Mouse (Mus musculus) megakaryocyte, adult 5-6 weeks (primary cell): ENCODE measurements around the gene Vezt. TPM values are rescaled to one million over a fixed set of nuclear protein-coding genes. Genes with fewer than 3 reads are reported as not detected.

Experiments used
- ATAC-seq: 2 replicates; pipeline ENCODE4 v1.8.0; 2016; ENCODE audit warnings: mild to moderate bottlenecking, inconsistent platforms; ENCODE audit not compliant: poor library complexity, severe bottlenecking
- total RNA-seq, 2 experiments: library from RNA; stranded (forward) in 1 of 2; stranded (reverse) in 1 of 2; fragments of 153-499, 151-499 nt in 1 of 2; fragments of 221-1000, 200-1000 nt in 1 of 2; gene quantifications; 2 replicates each; pipeline versions ENCODE4 v1.2.3 to v1.2.4; 2015 to 2017

The Vezt gene
- total RNA-seq, 2 experiments from 2014 or later, result 5.0 to 7.7 TPM

DNA sequence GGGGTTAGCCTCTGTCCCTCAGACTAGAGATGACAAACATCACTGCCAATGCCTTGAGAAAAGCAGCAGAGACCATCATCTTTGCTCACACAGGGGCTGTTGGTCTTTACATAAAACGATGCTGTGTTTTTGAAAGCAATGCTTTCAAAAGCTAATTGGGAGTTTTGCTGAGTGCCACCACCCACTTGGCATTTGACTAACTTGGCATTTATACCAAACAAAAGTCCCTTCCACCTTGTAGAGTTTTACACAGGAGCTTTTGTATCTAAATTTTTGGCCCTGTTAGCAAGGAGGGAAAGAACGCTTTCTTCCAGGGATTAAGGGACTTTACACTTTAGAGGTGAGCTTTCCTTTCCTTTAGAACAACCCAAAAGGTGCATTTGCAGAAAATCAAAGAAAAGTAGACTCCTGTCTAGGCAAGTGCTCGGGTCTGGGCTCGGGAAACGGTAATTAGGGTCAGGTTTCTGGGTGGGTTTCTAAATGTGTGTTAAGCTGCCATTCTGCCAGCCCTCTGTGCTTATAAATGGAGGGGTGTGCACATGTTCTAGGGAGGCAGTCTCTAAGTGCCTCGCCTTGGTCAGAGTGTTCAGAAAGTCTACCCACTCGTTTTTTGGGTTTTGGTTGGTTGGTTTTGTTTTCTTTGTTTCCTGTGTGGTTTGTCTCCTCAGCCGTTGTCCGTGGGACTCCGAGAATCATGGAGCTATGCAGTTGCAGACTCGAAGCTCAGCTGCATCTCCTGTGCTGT, 119.9 kb downstream of the Vezt start:
- no peak for ATAC-seq

DNA sequence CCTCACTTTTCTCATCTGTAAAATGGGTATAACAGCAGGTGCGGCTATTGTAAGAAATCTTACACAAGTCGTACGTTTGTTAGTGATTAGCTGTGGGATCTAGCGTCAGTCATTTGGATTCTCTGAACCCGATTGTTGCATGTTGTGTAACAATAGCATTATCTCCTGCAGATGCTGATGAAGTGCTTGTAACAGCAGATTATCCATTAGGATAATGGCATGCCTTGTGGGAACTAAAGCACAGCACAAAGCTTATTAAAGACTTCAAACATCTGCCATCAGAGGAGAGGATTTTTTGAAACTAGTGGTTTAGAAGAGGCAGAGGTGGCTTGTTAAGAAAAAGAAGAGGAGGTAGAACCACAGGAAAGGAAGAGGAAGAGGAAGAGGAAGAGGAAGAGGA, 122.1 kb downstream of the Vezt start:
- ATAC-seq, result no peak

DNA sequence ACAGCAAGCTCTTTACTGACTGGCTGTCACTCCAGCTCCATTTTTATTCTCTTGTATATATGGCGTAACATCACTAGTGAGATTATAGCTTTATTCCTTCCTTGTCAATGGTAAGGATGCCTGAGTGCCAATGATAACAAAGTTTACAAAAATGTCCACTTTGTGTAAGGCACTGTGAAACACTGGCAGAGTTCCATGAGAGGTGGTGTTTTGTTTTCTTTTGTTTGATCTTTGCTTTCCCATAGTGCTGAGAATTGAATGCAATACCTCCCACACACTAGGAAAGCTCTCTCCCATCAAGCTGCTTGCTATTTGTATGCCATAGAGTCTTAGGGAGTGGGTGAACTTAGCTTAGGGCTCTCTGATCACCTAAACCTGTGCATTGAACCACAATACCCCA, 122.7 kb downstream of the Vezt start:
- no peak for ATAC-seq

DNA sequence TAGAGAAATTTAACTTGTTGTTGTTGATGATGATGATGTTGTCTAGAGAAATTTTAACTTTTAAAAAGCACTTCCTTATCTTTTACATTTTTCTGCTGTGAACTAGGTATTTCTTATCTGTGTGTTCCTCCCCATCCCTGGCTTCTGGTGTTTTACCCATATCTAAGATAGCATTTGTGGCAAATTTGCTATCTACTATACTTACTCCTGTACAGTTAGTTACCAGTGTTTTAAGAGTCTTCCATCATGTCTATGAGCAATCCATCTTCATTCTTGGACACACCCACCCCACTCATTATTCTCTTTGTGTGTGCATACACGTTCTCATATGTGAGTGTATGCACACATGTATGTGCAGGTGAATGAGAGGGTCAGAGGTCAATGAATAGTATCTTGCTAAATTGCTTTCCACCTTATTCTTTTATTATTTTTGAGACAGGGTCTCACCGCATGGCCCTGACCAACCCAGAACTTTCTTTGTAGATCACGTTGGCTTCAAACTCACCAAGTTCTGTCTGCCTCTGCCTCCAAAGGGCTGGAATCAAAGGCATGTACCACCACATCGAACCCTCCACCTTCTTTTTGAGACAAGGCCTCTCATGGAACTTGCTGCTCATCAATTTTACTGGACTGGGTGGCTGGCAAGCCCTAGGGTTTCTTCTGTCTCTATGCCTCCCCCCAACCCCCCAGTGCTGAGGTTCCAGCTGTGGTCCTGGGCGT, 123.3 kb downstream of the Vezt start:
- ATAC-seq, result no peak

DNA sequence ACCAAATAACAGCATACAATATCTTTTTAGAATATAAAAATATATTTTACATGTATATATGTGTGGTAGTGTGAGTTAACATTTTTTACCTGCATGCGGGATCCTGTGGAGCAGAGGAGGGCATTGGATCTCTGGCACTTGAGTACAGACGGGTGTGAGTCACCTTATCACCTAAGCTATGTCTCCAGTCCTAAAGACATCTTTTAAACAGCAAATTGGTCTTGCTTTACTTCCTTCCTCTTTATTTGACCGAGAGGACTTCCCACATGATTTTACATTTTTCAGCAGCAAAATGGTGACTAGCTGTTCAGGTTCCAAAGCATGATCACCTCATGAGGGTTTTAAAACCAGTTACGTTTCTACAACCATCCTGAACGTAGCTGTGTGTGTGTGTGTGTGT, 124.3 kb downstream of the Vezt start:
- peak; percentile 65 for ATAC-seq

DNA sequence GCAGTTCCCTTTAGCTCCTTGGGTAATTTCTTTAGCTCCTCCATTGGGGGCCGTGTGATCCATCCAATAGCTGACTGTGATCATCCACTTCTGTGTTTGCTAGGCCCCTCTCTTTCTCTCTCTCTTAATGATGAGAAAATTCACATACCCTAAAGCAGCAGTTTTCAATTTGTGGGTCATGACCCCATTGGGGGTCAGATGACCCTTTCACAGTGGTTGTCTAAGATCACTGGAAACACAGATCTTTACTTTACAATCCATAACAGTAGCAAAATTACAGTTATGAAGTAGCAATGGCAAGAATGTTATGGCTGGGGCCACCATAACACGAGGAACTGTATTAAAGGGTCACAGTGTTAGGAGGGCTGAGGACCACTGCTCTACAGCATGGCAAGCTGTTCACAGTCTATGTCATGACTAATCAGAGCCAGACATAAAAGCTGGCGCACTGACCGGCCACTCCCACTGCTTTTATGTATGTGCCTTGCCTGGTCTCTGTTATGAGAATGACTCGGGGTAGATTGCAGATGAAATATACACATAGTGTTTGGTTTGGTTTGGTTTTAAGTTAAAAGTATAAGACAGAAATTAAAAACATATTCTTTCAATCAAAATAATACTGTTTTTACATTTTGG, 125.7 kb downstream of the Vezt start:
- ATAC-seq, result no peak

DNA sequence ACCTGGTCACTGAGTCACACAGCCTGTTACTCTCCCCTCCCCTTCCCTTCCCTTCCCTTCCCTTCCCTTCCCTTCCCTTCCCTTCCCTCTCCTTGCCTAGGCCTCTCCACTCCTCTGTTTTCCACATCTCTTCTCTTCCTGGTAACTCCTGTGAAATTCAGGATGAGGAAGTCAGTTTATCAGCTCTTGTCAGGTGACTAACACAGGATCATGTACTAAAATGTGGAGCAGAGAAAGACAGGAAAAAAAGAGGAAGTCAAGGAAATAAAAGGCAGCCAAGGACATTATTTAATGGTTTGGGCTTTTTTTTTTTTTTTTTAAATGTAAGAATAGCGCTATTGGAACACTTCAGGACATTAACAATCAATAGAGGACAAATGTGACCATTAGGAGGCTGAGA, 126.6 kb downstream of the Vezt start:
- no peak for ATAC-seq

DNA sequence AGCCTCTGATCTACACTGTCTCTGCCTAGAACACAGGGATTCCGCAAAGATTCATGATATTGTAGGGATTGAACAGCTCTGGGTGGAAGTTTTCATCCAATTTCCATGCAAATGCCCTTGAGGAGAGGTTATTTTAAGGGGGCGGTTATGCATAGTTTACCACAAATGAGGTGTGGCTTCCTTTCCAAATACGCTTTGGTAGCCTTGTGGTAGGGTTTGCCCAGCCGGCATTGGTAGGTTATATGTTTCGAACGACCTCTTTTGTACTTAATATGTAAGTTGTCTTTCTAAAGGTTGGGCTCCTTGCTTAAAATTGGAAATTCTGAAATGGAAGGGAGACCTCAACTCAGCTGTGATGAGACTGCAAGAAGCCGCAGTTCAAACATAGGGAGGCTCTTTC, 127.1 kb downstream of the Vezt start:
- 0 out of 2 replicates have a peak, but pooled peaks have one; percentile 20 for ATAC-seq

DNA sequence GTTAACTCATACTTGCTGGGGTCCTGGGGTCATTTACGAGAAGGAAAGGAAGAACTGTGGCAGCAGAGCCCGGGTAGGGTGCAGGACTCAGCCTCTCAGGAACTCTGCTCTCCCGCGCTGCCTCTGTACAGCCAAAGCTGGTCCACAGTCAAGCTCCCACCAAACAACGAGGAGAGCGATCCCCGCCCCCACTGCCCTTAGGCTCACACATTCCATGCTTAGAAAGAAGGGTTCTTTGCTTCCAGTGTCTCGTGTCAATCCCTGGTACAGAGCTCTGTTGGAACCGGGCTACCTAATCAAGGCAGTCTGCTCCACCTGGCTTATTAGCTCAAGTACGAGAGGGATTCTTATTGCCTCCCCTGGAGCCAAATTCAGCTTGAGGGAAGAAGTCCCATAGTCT, 128.2 kb downstream of the Vezt start:
- ATAC-seq, result no peak

DNA sequence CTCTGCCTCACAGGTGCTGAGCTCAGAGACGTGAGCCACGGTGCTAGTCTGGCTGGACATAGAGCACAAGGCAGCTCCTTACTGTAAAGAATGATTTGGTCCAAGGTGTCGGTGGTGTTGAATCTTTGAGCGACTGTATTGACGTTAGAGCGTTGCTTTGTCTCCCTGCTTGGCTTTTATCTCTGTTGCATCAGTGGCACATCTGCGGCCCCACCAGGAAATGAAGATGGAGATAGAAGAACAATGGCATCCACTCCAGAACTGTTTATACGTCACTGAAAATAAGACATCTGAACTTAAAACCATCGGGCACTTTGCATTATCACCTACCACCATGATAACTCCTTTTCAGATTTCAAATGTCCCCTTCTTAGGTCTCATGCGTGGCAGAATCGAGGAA, 135.7 kb downstream of the Vezt start:
- no peak for ATAC-seq

DNA sequence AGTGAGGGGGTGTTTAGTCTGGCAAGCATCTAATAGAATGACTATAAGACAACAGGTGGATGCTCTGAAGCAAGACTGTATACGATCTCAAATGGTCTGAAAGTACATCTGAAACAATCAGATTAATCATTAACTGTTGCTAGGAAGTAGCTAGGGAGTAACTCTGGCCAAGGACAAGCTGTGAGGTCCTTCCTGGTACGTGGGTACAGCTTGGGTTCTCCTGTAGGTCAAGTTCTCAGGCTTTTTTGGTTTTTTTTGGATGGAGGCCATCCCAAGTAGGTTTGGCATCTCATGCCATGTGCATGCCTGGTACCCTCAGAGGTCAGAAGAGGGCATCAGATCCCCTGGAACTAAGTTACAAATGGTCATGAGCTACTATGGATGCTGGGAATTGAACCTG, 136.3 kb downstream of the Vezt start:
- no peak for ATAC-seq

DNA sequence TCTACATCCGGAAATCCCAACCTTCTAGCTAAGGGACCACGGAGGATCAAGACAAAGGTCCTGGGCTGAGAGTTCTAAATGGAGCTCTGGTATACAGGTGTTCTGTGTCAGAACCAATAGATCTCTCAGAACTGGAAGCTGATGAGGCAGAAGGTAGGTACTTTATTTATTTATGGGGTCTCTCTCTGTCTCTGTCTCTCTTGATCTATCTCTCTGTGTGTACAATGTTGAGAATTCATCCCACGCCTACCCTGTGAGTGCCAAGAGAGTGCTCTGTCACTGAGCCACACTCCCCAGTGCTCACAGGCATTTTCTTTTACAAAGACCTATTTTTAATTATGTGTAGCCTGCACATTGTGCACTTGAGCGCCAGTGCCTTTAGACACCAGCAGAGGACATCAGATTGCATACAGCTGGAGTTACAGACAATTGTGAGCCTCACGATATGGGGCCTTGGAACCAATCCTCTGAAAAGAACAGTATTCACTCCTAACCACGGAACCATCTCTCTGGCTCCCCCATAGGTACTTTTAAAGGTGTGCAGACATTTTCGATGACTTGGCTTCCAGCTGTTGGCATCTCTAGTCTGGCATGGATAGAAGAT, 138.5 kb downstream of the Vezt start, which contains the start of gene Metap2:
TSS of gene Metap2 (minus strand) at position 51 of the 604 bp plus-strand sequence.
- no peak for ATAC-seq

DNA sequence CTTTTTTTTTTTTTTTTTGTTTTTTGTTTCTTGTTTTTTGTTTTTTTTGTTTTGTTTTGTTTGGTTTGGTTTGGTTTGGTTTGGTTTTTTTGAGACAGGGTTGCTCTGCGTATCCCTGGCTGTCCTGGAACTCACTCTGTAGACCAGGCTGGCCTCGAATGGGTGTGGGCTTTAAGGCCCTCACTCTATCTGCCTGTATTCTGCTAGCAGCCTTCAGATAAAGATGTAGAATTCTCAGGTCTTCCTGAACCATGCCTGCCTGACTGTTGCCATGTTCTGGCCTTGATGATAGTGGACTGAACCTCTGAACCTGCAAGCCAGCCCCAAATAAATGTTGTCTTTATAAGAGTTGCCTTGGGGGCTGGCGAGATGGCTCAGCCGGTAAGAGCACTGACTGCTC, 143.1 kb downstream of the Vezt start:
- ATAC-seq, result no peak

DNA sequence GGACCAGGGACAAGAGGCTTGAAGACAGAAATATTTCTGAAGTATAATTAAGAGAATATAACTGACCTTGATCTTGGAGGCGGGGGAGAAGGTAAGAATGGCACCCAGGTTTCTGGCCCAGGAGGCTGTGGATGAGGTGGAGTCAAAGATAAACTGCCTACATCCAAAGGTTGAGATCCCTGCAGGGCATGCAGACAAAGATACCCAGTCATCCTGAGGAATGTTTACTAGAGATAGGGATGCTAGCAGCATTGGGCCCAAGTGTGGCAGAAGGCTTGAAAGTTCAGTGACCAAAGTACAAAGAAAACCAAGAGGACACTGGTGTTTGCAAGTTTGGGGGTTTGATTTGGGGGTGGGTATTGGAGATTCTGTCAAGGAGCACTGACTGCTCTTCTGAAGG, 144.6 kb downstream of the Vezt start:
- ATAC-seq, result no peak

DNA sequence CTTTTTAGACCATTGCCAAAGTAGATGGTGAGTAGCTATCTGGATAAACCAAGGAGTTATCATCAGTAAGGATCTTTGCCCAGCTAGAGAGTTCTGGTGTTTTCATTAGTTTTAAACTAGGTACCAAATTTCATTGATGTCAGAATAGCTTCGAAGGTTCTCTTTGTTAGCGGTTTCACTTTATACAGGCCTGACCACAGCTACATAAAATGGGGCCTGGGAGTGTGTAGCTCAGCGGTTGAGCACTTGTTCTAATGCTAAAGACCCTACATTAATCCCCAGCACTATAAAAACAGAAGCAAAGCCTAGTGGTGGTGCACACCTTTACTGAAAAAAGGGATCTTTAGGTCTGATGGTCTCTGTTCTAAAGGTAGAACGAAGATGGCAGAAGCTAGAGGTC, 145.1 kb downstream of the Vezt start:
- no peak for ATAC-seq

DNA sequence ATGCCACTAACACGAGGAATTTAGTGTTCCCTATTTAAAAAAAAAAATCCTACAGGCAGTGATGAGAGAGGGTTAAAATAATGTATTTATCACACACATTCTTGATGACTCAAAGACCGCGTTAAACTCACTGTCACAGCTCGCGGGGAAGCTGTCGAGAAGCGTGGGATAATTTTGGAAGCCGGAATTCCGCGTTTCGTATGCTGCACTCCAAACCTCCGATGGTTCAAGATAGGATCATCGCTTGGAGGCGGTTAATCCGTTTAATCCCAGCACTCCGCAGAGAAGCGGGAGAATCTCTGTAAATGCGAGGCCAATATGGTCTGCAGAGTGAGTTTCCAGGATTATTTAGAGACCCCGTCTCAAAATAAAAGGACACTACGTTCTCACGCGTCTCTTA, 145.6 kb downstream of the Vezt start:
- ATAC-seq, result peak; percentile 11; the same call in 1 of the 2 replicates

DNA sequence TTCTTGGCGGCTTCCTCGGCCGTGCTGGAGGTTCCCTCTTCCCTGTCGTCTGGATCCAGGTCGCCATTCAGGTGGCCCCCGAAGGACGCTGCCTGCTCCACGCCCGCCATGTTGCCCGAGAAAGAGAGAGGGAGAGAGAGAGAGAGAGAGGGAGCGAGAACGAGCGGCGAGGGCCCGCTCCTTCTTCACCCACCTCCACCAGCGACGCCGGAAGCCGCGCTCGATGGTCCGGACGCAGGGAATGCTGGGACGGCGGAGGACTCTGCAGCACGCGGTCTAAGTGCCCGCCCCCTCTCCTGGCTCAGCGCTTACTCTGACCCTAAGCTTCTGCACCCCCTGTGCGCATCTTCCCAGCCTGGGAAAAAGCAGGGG, 146.1 kb downstream of the Vezt start:
- ATAC-seq, result peak; percentile 94
